Mouse (Mus musculus): ENCODE measurements around the gene Oas2.
A peak's percentile ranks its signal among the peaks of the same experiment; 100 is the strongest.

Gene Oas2

DNA sequence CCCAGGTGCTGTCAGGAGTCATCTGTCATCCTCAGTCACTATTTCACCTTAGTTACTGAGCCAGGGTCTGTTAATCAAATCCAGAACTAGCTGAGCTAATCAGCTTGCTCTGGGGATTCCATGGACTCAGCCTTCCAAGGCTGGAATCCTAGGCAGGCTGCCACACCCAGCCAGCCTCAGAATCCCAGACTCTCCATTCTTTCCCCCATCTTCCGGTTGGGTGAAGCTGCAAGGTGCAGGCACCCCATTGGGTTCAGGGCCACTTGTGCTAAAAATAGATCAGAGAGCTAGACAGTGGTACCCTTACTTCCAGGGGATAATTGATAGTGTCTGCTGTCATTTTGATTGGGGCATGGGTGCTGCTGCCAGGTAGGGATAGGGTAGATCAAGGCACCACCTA, 16.9 kb downstream of the Oas2 start:
- DNase-seq (ENCODE audit: inconsistent ontology term) = peak; percentile 65

DNA sequence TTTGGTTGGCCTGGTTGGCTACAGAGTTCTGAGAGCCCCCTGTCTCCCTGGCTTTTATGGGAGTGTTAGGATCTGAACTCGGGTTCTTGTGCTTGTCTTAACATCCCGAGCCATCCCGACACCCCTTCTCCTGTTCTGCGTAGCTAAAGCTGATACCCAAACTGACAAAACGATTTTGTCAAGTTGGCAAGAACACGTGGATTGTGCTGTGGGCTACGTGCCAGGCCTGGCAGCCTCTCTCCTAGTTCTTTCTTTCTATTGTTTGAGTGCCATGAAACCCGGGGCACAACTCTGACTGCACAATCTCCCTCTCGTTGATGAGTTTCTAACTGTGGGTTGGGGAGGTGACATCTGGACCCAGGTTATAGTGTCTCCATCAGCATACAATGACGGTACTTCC, 20.3 kb downstream of the Oas2 start:
- DNase-seq (ENCODE audit: inconsistent ontology term) = peak; percentile 80

- DNase-seq (ENCODE audit: inconsistent ontology term) = no peak
Measured at GRCm38 (mm10) chr5:120725811-120726455, 23.7 kb downstream of the Oas2 start.

GRCm38 (mm10) chr5:120721005-120721404, 28.6 kb downstream of the Oas2 start:
- no peak for DNase-seq (ENCODE audit: inconsistent ontology term)

- no peak for DNase-seq (ENCODE audit: inconsistent ontology term)
Measured at GRCm38 (mm10) chr5:120718600-120719378, 30.9 kb downstream of the Oas2 start.

- DNase-seq (ENCODE audit: inconsistent ontology term) = no peak
Measured at GRCm38 (mm10) chr5:120717136-120717535, 32.5 kb downstream of the Oas2 start.

DNA sequence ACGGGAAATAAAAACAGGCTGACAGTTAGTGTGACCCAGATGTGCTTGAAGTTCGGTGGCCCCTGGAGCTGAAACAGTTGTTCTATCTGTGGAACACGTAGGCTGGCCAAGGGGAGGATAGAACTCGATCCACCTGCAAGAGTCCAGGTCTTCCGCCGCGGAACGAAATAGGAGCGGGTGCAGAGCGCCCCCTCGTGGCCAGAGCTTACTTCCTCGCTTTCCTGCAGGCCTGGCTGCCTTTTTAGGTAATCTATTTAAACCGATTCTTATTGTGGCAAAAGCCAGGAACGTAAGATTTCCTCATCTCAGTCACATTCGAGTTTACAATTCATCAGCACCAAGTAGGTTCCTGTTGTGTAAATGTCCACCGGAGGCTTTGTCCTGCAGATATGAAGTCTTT, 35.3 kb downstream of the Oas2 start:
- peak; percentile 68 for DNase-seq (ENCODE audit: inconsistent ontology term)

GRCm38 (mm10) chr5:120712721-120713120, 36.9 kb downstream of the Oas2 start:
- DNase-seq (ENCODE audit: inconsistent ontology term) = peak; percentile 65

DNA sequence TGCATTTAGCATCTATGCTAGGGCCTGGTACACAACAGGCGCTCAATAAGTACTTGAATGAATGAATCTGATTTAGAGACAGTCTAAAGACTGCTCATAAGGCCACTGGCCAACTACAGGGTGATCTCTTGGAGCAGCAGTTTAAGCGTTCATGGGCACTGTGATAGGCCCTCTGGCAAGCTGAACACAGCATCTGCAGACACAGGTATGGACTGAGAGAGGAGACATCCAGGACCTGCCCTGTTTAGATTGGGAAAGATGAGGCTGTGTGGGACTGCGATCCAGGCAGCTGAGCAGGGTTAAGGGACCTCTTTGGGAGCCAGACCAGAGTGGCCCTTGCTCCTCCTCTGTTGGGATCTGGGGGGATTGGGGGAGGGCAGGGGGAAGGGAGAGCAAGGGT, 37.8 kb downstream of the Oas2 start, which contains the start of gene Dtx1:
Dtx1 (minus strand) TSS at position 101 of the 400 bp plus-strand sequence.
- no peak for DNase-seq (ENCODE audit: inconsistent ontology term)

GRCm38 (mm10) chr5:120711416-120711815, 38.2 kb downstream of the Oas2 start:
- peak; percentile 81 for DNase-seq (ENCODE audit: inconsistent ontology term)

- DNase-seq (ENCODE audit: inconsistent ontology term) = no peak
Measured at GRCm38 (mm10) chr5:120710826-120711248, 38.8 kb downstream of the Oas2 start.

DNA sequence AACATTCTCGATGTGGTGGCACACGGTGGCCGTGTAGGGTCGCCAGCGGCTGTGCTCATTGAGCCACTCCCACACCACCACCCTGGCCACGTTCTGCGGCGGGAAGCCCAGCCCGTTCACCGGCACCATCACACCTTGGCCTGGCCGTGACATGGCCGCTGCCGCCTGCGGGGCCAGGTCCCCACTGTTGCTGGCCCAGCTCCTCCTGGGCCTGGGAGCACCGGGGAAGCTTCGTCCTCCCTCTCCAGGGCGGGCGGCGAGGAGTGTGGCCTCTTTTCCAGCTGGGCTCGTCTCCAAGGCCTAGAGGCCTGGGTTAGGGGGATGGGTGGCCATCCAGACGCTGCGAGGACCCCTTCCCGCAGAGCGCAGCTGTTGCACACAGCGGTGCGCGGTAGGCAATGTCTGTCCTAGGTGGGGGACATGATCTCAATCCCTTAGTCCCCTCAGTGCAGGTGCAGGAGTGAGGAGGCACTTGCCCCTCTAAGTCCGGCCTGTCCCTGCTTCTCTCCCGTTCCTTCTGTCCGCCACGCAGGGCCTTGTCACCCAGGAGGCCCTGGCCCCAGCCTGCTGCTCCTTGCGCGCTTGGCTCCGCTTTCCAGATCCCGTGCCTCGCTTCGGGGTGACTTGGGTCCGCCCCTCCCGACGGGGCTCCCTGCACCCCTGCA, 39.4 kb downstream of the Oas2 start:
- peak; percentile 71 for DNase-seq (ENCODE audit: inconsistent ontology term)

GRCm38 (mm10) chr5:120706976-120707375, 42.7 kb downstream of the Oas2 start:
- no peak for DNase-seq (ENCODE audit: inconsistent ontology term)

GRCm38 (mm10) chr5:120706541-120706940, 43.1 kb downstream of the Oas2 start:
- DNase-seq (ENCODE audit: inconsistent ontology term) = peak; percentile 31

DNA sequence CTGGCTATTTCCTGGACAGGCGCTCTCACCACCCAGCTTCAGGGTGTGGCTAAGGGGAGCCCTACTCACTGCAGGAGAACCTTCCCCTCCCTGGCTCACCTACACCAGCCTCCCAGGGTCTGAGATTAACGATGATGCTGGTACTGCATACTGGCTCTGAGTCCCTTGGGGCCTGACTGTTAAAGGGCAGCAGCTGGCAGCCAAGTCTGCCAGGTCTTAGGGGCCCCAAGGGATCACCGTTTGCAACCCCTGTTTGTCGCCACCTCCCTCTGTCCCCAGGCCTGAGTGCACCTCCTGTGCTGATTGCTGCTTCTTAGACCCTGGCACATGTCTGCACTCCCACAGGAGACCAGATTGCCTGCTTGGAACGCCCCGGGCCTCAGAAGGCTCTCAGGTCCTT, 45.2 kb downstream of the Oas2 start:
- no peak for DNase-seq (ENCODE audit: inconsistent ontology term)

DNA sequence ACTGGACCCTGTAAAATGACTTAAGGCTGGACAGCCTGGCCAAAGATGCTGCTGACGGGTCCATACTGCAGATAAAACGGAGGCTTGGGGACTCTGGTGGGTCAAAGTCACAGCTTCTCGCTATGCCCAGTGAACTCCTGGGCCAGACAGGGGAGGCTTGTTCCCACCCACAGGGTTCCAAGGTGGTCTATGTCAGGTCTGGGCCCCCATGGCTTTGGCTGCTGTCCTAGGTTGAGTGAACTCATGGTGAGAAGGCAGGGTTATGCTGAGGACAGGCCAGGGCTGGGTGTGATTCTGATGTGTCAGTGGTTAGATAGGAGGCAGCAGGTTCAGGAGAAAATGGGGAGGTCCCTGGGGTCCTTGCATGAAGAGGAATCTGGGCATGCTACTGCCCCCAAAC, 46.0 kb downstream of the Oas2 start:
- DNase-seq (ENCODE audit: inconsistent ontology term) = no peak

GRCm38 (mm10) chr5:120702969-120703368, 46.7 kb downstream of the Oas2 start:
- DNase-seq (ENCODE audit: inconsistent ontology term) = no peak

DNA sequence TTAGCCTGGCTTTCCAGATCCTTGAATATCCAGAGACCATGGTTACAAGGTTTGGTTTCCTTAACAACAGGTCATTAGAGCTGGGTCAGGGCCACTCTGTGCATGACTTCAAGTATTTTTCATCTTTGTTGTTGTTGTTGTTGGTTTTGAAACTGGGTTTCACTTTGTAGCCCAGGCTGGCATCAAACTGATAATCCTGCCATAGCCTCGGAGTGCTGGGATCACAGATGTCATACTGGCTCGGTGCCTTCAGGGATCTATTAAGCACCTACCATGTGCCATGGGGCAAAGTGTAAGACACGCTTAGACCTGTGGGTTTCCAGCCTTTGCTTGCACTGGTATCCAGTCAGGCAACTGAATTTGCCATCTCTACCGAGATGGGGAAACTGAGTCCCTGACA, 47.2 kb downstream of the Oas2 start:
- no peak for DNase-seq (ENCODE audit: inconsistent ontology term)

GRCm38 (mm10) chr5:120700996-120701790, 48.5 kb downstream of the Oas2 start:
- no peak for DNase-seq (ENCODE audit: inconsistent ontology term)

DNA sequence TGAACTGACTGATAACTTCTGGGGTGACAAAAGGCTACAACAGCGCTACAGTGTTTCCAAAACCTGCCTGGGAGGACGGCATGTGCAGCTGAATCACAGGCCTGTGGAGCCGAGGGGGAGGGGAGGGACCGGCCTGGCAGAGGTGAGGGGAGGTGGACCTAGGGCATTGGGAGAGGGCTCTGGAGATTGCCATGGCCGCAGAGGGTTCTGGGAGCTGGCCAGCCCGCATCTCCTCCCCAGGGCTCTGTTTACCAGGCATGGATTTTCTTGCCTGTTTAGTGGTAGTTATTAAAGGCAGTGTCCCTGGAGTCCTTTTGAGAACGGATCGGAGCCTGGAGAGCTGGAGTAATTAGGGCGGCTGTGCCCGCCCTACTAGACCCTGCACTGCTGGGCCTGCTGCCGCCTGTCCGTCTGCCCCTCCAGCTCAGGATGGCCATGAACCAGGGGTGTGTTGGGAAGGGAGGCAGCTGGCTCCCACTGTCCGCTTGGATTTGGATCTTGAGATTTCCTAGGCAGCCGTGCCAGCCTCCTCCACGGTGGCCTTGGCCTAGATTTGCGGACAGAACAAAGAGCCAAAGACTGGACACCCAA, 50.8 kb downstream of the Oas2 start:
- DNase-seq (ENCODE audit: inconsistent ontology term) = peak; percentile 73

DNA sequence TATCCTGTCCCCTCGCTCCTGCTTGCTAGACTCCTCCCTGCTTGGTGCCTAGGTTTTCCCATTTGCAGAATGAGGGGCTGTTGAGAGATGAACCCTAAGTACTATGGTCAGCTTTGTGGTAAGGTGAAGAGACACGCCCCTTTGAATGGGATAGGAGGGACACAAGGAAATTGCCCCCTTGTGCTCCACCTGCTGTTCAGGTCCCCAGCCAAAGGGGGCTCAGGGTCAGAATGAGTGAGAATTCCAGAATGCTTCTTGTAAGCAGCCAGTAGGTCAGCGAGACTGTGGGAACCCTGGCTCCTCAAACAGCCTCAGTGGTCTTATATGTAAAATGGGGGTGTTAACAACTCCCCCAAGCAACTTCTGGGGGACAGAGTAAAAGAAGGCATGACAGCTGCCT, 51.5 kb downstream of the Oas2 start:
- DNase-seq (ENCODE audit: inconsistent ontology term) = no peak

Measured in Muller cell, postnatal 12 days (primary cell).